Mouse (Mus musculus): ENCODE results near the gene Myh10. TPM values are rescaled to one million over a fixed set of nuclear protein-coding genes. Genes with fewer than 3 reads are reported as not detected.
"Not testable (repeated sequence)": the region's sequence is repeated elsewhere in the genome, so short reads cannot be mapped to it uniquely, and the experiment has no call there.

Myh10 gene
- polyA plus RNA-seq, 1 experiment = 6.8 TPM

- no peak for TF ChIP-seq POLR2A (IDR thresholded peaks at IDR 0.05; ENCODE audit: low read depth, low read length)
- TF ChIP-seq CTCF (IDR thresholded peaks at IDR 0.05; ENCODE audit: extremely low read depth, insufficient read length, insufficient replicate concordance, low read depth, low read length) = no peak
- H3K27ac ChIP-seq (ENCODE audit: insufficient read depth, low read depth, low read length) = no peak overlapping the region
Observed at GRCm38 (mm10) chr11:68730792-68731191, 39.4 kb downstream of the Myh10 start.

GRCm38 (mm10) chr11:68732066-68732465, 40.7 kb downstream of the Myh10 start:
- Histone ChIP-seq H3K4me3 (ENCODE audit: low read depth, low read length) (no peak overlapping the region), H3K4me1 (ENCODE audit: control insufficient read depth, insufficient read depth, insufficient read length, low read length) (no peaks in the 10 kb centered on the region), H3K27me3 (ENCODE audit: control insufficient read depth, insufficient read depth, low read length) (no peaks in the 10 kb centered on the region), H3K36me3 (ENCODE audit: control insufficient read depth, insufficient read depth, low read length) (no peaks in the 10 kb centered on the region), H3K27ac (ENCODE audit: insufficient read depth, low read depth, low read length) (no peak overlapping the region)
- no peak for TF ChIP-seq CTCF (IDR thresholded peaks at IDR 0.05; ENCODE audit: extremely low read depth, insufficient read length, insufficient replicate concordance, low read depth, low read length)
- TF ChIP-seq POLR2A (IDR thresholded peaks at IDR 0.05; ENCODE audit: low read depth, low read length) = no peak
- WGBS = 88% methylated on average over 6 of the region's 6 CpGs

More at GRCm38 (mm10) chr11:68730792-68731191, 39.4 kb downstream of the Myh10 start:
- Histone ChIP-seq H3K4me3 (ENCODE audit: low read depth, low read length) (no peak overlapping the region), H3K36me3 (ENCODE audit: control insufficient read depth, insufficient read depth, low read length) (no peaks in the 10 kb centered on the region), H3K4me1 (ENCODE audit: control insufficient read depth, insufficient read depth, insufficient read length, low read length) (no peaks in the 10 kb centered on the region), H3K27me3 (ENCODE audit: control insufficient read depth, insufficient read depth, low read length) (no peaks in the 10 kb centered on the region)
- WGBS = 78% methylated on average over 5 of the region's 5 CpGs

DNA sequence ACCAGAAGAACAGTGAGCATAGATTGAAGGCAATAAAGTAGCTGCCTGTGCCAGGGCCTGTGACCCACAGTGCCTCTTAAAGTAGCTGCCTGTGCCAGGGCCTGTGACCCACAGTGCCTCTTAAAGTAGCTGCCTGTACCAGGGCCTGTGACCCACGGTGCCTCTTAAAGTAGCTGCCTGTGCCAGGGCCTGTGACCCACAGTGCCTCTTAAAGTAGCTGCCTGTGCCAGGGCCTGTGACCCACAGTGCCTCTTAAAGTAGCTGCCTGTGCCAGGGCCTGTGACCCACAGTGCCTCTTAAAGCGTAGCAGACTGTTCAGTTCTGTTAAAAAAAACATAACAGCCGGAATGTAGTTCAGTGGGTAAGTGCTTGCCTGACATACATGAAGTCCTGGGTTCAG, 42.0 kb downstream of the Myh10 start:
- not testable (repeated sequence) for H3K4me1 ChIP-seq (ENCODE audit: control insufficient read depth, insufficient read depth, insufficient read length, low read length); H3K4me3 ChIP-seq (ENCODE audit: low read depth, low read length); H3K27ac ChIP-seq (ENCODE audit: insufficient read depth, low read depth, low read length); H3K36me3 ChIP-seq (ENCODE audit: control insufficient read depth, insufficient read depth, low read length); H3K27me3 ChIP-seq (ENCODE audit: control insufficient read depth, insufficient read depth, low read length)
- 90% methylated on average over 3 of the region's 3 CpGs for WGBS

DNA sequence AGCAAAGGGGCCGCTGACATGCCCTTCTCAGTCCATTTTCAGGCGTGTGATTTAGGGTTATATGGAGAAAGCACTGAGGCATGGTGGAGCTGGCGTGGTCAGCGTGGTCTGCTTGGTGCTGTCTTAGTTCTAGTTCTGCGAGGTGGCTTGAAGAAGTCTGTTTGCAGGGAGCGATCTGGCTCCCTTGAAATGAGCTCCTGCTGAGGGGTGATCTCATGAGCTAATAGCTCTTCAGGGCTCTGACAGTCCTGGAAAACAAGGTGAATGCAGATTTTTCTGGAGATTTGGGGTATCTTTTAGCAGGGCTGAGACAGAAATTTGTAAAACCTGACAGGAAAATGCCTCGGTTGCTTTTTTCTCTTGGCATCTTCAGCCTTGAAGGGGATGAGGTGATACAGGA, 48.1 kb downstream of the Myh10 start:
- Histone ChIP-seq H3K27ac (ENCODE audit: insufficient read depth, low read depth, low read length) (no peak overlapping the region), H3K36me3 (ENCODE audit: control insufficient read depth, insufficient read depth, low read length) (no peaks in the 10 kb centered on the region), H3K4me1 (ENCODE audit: control insufficient read depth, insufficient read depth, insufficient read length, low read length) (no peaks in the 10 kb centered on the region), H3K27me3 (ENCODE audit: control insufficient read depth, insufficient read depth, low read length) (no peaks in the 10 kb centered on the region), H3K4me3 (ENCODE audit: low read depth, low read length) (no peak overlapping the region)
- 89% methylated on average over 7 of the region's 7 CpGs for WGBS
- TF ChIP-seq CTCF (IDR thresholded peaks at IDR 0.05; ENCODE audit: extremely low read depth, insufficient read length, insufficient replicate concordance, low read depth, low read length) = no peak

DNA sequence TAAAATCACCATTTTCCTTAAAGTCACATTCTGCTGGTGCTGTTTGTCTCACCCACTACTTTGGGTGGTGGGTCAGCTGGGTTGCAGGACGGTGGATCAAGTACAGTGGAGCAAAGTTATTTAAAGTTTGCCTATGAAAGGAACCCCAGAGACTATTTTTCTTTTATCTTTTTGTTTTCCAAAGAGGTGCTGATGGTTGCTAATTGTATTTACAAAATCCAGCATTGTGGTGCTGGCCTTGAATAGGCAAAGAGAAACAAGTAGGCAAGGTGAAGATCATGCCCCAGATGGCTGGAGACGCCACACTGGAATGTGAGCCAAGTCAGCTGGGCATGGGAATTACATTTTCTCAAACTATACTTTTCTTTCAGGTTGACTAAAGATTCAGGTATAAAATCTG, 51.3 kb downstream of the Myh10 start:
- TF ChIP-seq CTCF (IDR thresholded peaks at IDR 0.05; ENCODE audit: extremely low read depth, insufficient read length, insufficient replicate concordance, low read depth, low read length) (no peak), POLR2A (IDR thresholded peaks at IDR 0.05; ENCODE audit: low read depth, low read length) (no peak)
- WGBS = 81% methylated on average over 2 of the region's 2 CpGs
- H3K4me3 ChIP-seq (ENCODE audit: low read depth, low read length) = no peak overlapping the region
- H3K4me1 ChIP-seq (ENCODE audit: control insufficient read depth, insufficient read depth, insufficient read length, low read length) = no peaks in the 10 kb centered on the region
- no peaks in the 10 kb centered on the region for H3K27me3 ChIP-seq (ENCODE audit: control insufficient read depth, insufficient read depth, low read length)
- no peaks in the 10 kb centered on the region for H3K36me3 ChIP-seq (ENCODE audit: control insufficient read depth, insufficient read depth, low read length)
- H3K27ac ChIP-seq (ENCODE audit: insufficient read depth, low read depth, low read length) = no peak overlapping the region

DNA sequence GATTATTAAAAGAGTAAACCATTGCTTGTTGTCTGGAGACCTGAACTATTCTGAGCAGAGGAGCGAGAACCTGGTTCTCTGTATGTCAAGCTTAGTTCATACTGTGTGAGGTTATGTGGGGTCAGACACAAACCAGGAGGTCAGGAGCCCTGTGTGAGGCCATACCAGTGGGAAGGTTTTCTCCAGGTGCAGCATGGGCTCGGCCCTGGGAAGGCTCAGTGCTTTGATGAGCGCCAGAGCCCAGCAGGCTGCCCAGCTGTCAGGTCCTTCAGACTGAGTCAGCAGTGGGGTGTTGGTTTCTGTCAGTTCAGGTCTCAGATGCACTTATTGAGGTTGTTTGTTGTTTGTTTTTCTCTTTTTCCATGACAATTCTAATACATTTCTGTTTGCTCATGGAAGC, 52.8 kb downstream of the Myh10 start:
- H3K36me3 ChIP-seq (ENCODE audit: control insufficient read depth, insufficient read depth, low read length) = no peaks in the 10 kb centered on the region
- H3K27ac ChIP-seq (ENCODE audit: insufficient read depth, low read depth, low read length) = no peak overlapping the region
- no peaks in the 10 kb centered on the region for H3K4me1 ChIP-seq (ENCODE audit: control insufficient read depth, insufficient read depth, insufficient read length, low read length)
- no peak overlapping the region for H3K4me3 ChIP-seq (ENCODE audit: low read depth, low read length)
- no peaks in the 10 kb centered on the region for H3K27me3 ChIP-seq (ENCODE audit: control insufficient read depth, insufficient read depth, low read length)
- no peak for TF ChIP-seq POLR2A (IDR thresholded peaks at IDR 0.05; ENCODE audit: low read depth, low read length)
- TF ChIP-seq CTCF (IDR thresholded peaks at IDR 0.05; ENCODE audit: extremely low read depth, insufficient read length, insufficient replicate concordance, low read depth, low read length) = no peak
- 68% methylated on average over 3 of the region's 3 CpGs for WGBS

DNA sequence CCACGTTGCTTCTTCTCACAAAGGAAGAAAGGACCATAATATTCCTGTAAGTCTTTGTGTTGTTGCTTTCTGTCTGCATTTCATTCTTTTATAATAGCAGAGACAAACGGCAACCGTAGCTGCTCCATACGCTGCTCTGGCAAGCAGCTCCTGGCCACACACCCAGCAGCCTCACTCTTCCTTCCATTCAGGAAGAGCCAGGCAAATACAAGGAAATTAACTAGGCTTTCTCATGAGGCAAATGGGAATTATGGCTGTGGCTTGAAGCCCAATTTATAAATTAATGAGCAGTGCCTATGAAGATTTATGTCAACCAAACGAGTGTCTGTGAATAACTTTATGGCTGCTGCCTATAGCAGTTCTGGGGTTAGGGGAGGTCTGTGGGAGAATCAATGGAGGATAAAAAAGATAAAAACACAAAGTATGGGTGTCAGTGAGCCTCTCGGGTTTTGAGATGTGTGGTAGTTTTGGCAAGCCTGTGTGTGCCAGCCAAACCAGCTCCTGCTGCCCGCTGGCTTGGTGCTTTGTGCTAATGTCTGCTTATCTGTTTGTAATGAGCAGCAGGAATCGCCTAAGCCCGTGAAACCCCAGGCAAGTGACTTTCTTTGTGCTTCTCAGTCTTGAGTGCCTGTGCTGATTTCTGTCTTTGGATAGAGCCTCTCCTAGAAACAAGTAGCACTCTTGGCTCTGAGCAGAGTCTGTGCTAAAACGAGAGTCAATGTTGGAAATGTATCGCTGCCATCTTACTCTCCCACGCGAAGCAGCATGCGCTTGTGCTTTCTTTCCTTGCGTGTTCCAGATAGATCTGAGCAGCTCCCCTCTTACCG, 54.2 kb downstream of the Myh10 start:
- H3K27ac ChIP-seq (ENCODE audit: insufficient read depth, low read depth, low read length) = no peak overlapping the region
- H3K4me1 ChIP-seq (ENCODE audit: control insufficient read depth, insufficient read depth, insufficient read length, low read length) = no peaks in the 10 kb centered on the region
- no peaks in the 10 kb centered on the region for H3K27me3 ChIP-seq (ENCODE audit: control insufficient read depth, insufficient read depth, low read length)
- H3K36me3 ChIP-seq (ENCODE audit: control insufficient read depth, insufficient read depth, low read length) = no peaks in the 10 kb centered on the region
- WGBS = 77% methylated on average over 16 of the region's 16 CpGs
- no peak for TF ChIP-seq POLR2A (IDR thresholded peaks at IDR 0.05; ENCODE audit: low read depth, low read length)
- no peak for TF ChIP-seq CTCF (IDR thresholded peaks at IDR 0.05; ENCODE audit: extremely low read depth, insufficient read length, insufficient replicate concordance, low read depth, low read length)
- 0 out of 2 replicates have a peak overlapping the region, but pooled peaks have one; percentile 8 for H3K4me3 ChIP-seq (ENCODE audit: low read depth, low read length)

All from small intestine, adult 2 months (tissue).